Comparison of ENCODE assay signal across 8 mouse cellular contexts in the genomic region with DNA sequence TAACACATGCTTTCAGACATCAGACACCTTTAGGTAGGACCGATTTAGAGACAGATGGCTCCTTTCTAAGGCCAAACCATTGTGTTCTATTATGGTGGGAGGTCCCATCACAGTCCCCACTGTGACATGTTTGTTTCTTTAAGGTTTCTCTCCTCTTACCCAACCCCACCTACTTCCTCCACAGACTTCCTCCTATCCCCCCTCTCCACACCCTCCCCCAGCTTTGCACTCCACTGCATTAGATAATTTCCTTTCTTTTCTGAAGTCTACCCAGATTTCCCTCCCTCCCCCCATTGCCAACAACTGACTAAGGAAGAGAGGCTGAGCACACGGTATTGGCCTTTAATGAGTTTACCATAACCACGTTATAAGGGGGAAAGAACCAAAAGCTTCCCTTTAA.
DNase-seq lines count a peak whose midpoint lies in the region; ATAC-seq and TF ChIP-seq lines count a peak whose summit lies in the region.

No protein-coding gene starts in this region.

- peak; percentile 98 for DNase-seq in heart, adult 11 months
- no peak for DNase-seq in heart, postnatal 14 days
- DNase-seq in brain, embryonic 14.5 days (ENCODE audit: low read depth): peak; percentile 65
- peak; percentile 47 for DNase-seq in heart, postnatal 4 days
- no peak for DNase-seq in liver, embryonic 13.5 days
- no peak for DNase-seq in adrenal gland, postnatal 14 days
- DNase-seq in urinary bladder, postnatal 25 days (ENCODE audit: low spot score): no peak

- intact Hi-C loops in heart, postnatal 14 days (cut with DNase I): loop anchor here (2.0 to 5.0 kb wide), 3 partner anchors 37 to 63 kb away; no protein-coding TSS in a partner anchor

- no peaks in the 10 kb centered on the region for H3K27me3 ChIP-seq in liver, embryonic 13.5 days
- no peaks in the 10 kb centered on the region for H3K27me3 ChIP-seq in small intestine, adult 2 months (ENCODE audit: control insufficient read depth, insufficient read depth, low read length)

- TF ChIP-seq POLR2A in brain, embryonic 14.5 days (IDR thresholded peaks at IDR 0.05; ENCODE audit: borderline replicate concordance, extremely low read depth, insufficient read depth, insufficient read length, poor library complexity, severe bottlenecking): no peak
- no peak for TF ChIP-seq POLR2A in small intestine, adult 2 months (IDR thresholded peaks at IDR 0.05; ENCODE audit: low read depth, low read length)

- H3K27ac ChIP-seq in liver, embryonic 13.5 days: peak overlapping the region; percentile 41; the same call in 1 of the 2 replicates
- peak overlapping the region; percentile 37; the same call in 1 of the 2 replicates for H3K27ac ChIP-seq in small intestine, adult 2 months (ENCODE audit: insufficient read depth, low read depth, low read length)

- ATAC-seq in liver, embryonic 13.5 days (ENCODE audit: low read depth): no peak

- H3K4me2 ChIP-seq in liver, embryonic 13.5 days: peak overlapping the region; percentile 26; the same call in 1 of the 2 replicates

- no peaks in the 10 kb centered on the region for H3K4me1 ChIP-seq in liver, embryonic 13.5 days (replicated peaks)
- no peaks in the 10 kb centered on the region for H3K4me1 ChIP-seq in small intestine, adult 2 months (ENCODE audit: control insufficient read depth, insufficient read depth, insufficient read length, low read length)

- H3K36me3 ChIP-seq in liver, embryonic 13.5 days: no peaks in the 10 kb centered on the region
- no peaks in the 10 kb centered on the region for H3K36me3 ChIP-seq in small intestine, adult 2 months (ENCODE audit: control insufficient read depth, insufficient read depth, low read length)

- H3K9me3 ChIP-seq in liver, embryonic 13.5 days (replicated peaks): no peaks in the 10 kb centered on the region

- no peak overlapping the region for H3K4me3 ChIP-seq in liver, embryonic 13.5 days (replicated peaks)
- H3K4me3 ChIP-seq in small intestine, adult 2 months (ENCODE audit: low read depth, low read length): no peak overlapping the region

- no peak overlapping the region for H3K9ac ChIP-seq in liver, embryonic 13.5 days

- WGBS in liver, embryonic 13.5 days (ENCODE audit: insufficient replicate concordance): 7% methylated on average over 3 of the region's 3 CpGs
- 31% methylated on average over 3 of the region's 3 CpGs for whole genome bisulfite sequencing in small intestine, adult 2 months

- no peak for TF ChIP-seq CTCF in brain, embryonic 14.5 days (IDR thresholded peaks at IDR 0.05; ENCODE audit: borderline replicate concordance, extremely low read depth, insufficient read depth, insufficient read length)
- TF ChIP-seq CTCF in small intestine, adult 2 months (IDR thresholded peaks at IDR 0.05; ENCODE audit: extremely low read depth, insufficient read length, insufficient replicate concordance, low read depth, low read length): no peak

Comparison
In these comparisons a context has a peak if more than half of its experiments do, and no peak if none do; other contexts are left out.
1. DNase-seq: peak in heart, adult 11 months (single experiment), brain, embryonic 14.5 days (single experiment) and heart, postnatal 4 days (single experiment); none in heart, postnatal 14 days (0 of 2), liver, embryonic 13.5 days (single experiment), adrenal gland, postnatal 14 days (single experiment) and urinary bladder, postnatal 25 days (single experiment).